Comparison of ENCODE assay signal across 15 mouse cellular contexts in genomic region chrX:52183551-52184442, GRCm38 (mm10). TPM values are rescaled to one million over a fixed set of nuclear protein-coding genes. Genes with fewer than 3 reads are reported as not detected.
DNase-seq lines count a peak whose midpoint lies in the region; ATAC-seq and TF ChIP-seq lines count a peak whose summit lies in the region.
"Had no signal": no experiment of that assay in that cellular context is flagged by ENCODE, and none has a peak within 500 bp of the region (broad histone marks: within the 10 kb centered on the region; RNA-seq: fewer than 3 reads in every experiment).

No protein-coding gene starts in this region.

- 0 out of 2 replicates have a peak, but pooled peaks cover 3% of the 10 kb centered on the region for H3K27me3 ChIP-seq in heart, embryonic 12.5 days (replicated peaks)
- no peaks in the 10 kb centered on the region for H3K27me3 ChIP-seq in midbrain, postnatal 0 days (ENCODE audit: insufficient read depth, low read length)
- H3K27me3 ChIP-seq in midbrain, embryonic 13.5 days: peaks cover 4% of the 10 kb centered on the region; the same call in 1 of the 2 replicates
- H3K27me3 ChIP-seq in forebrain, embryonic 15.5 days: no peaks in the 10 kb centered on the region
- H3K27me3 ChIP-seq: CH12.LX; intestine, embryonic 15.5 days; lung, embryonic 15.5 days had no signal

- intact Hi-C loops in heart, postnatal 10 days (cut with DNase I): no loop called here

- H3K4me3 ChIP-seq in heart, embryonic 12.5 days: no peak overlapping the region
- H3K4me3 ChIP-seq in midbrain, postnatal 0 days (ENCODE audit: low read depth, low read length): no peak overlapping the region
- no peak overlapping the region for H3K4me3 ChIP-seq in midbrain, embryonic 13.5 days (replicated peaks)
- no peak overlapping the region for H3K4me3 ChIP-seq in forebrain, embryonic 15.5 days
- H3K4me3 ChIP-seq: intestine, embryonic 15.5 days; limb, embryonic 12.5 days; lung, embryonic 15.5 days had no signal

- no peak for DNase-seq in heart, postnatal 10 days
- peak; percentile 17 for DNase-seq in midbrain, postnatal 0 days (ENCODE audit: low spot score)
- DNase-seq in adrenal gland, postnatal 14 days: peak; percentile 42
- DNase-seq in spleen, postnatal 10 days (ENCODE audit: low spot score in 2 of 2): no peak
- DNase-seq: cerebellum, postnatal 36 days; thymus, adult 18-20 months had no signal

- H3K9me3 ChIP-seq in heart, embryonic 12.5 days (replicated peaks): no peaks in the 10 kb centered on the region
- H3K9me3 ChIP-seq in midbrain, postnatal 0 days (ENCODE audit: low read length): no peaks in the 10 kb centered on the region
- no peaks in the 10 kb centered on the region for H3K9me3 ChIP-seq in midbrain, embryonic 13.5 days
- H3K9me3 ChIP-seq in forebrain, embryonic 15.5 days: no peaks in the 10 kb centered on the region
- H3K9me3 ChIP-seq: intestine, embryonic 15.5 days; limb, embryonic 12.5 days; lung, embryonic 15.5 days had no signal

- no peaks in the 10 kb centered on the region for H3K36me3 ChIP-seq in heart, embryonic 12.5 days
- no peaks in the 10 kb centered on the region for H3K36me3 ChIP-seq in midbrain, postnatal 0 days (ENCODE audit: insufficient read depth, low read length)
- H3K36me3 ChIP-seq in midbrain, embryonic 13.5 days: no peaks in the 10 kb centered on the region
- H3K36me3 ChIP-seq in forebrain, embryonic 15.5 days: no peaks in the 10 kb centered on the region
- H3K36me3 ChIP-seq: intestine, embryonic 15.5 days; limb, embryonic 12.5 days; lung, embryonic 15.5 days had no signal

- 52% methylated on average over 4 of the region's 5 CpGs for WGBS in heart, embryonic 12.5 days
- WGBS in midbrain, postnatal 0 days: 55% methylated on average over 4 of the region's 5 CpGs
- 22% methylated on average over 5 of the region's 5 CpGs for WGBS in midbrain, embryonic 13.5 days
- 27% methylated on average over 5 of the region's 5 CpGs for WGBS in forebrain, embryonic 15.5 days

- H3K27ac ChIP-seq in heart, embryonic 12.5 days (ENCODE audit: poor library complexity, severe bottlenecking): 0 out of 2 replicates have a peak overlapping the region, but pooled peaks have one; percentile 16
- no peak overlapping the region for H3K27ac ChIP-seq in midbrain, postnatal 0 days (ENCODE audit: low read depth, low read length)
- H3K27ac ChIP-seq in midbrain, embryonic 13.5 days: no peak overlapping the region
- peak overlapping the region; percentile 69 for H3K27ac ChIP-seq in forebrain, embryonic 15.5 days (replicated peaks)
- H3K27ac ChIP-seq: intestine, embryonic 15.5 days; kidney, postnatal 0 days; limb, embryonic 12.5 days; lung, embryonic 15.5 days had no signal

- ATAC-seq in heart, embryonic 12.5 days (ENCODE audit: insufficient number of reproducible peaks, low FRiP score): no peak
- no peak for ATAC-seq in midbrain, postnatal 0 days (ENCODE audit: low FRiP score)
- ATAC-seq in midbrain, embryonic 13.5 days: no peak
- peak; percentile 87 for ATAC-seq in forebrain, embryonic 15.5 days (replicated peaks)
- ATAC-seq in erythroblast, adult 5-6 weeks (replicated peaks; ENCODE audit: low FRiP score, poor library complexity, severe bottlenecking): no peak
- ATAC-seq: intestine, embryonic 15.5 days had no signal

- no peak for TF ChIP-seq CTCF in midbrain, postnatal 0 days (IDR thresholded peaks at IDR 0.05)

- H3K4me1 ChIP-seq in heart, embryonic 12.5 days (replicated peaks): peaks cover under 1% of the 10 kb centered on the region; the same call in 1 of the 2 replicates
- no peaks in the 10 kb centered on the region for H3K4me1 ChIP-seq in midbrain, postnatal 0 days (ENCODE audit: insufficient read depth, low read length)
- 0 out of 2 replicates have a peak, but pooled peaks cover 3% of the 10 kb centered on the region for H3K4me1 ChIP-seq in midbrain, embryonic 13.5 days (replicated peaks)
- 0 out of 2 replicates have a peak, but pooled peaks cover 4% of the 10 kb centered on the region for H3K4me1 ChIP-seq in forebrain, embryonic 15.5 days
- H3K4me1 ChIP-seq: intestine, embryonic 15.5 days; limb, embryonic 12.5 days; lung, embryonic 15.5 days had no signal

- no peak overlapping the region for H3K4me2 ChIP-seq in heart, embryonic 12.5 days
- no peak overlapping the region for H3K4me2 ChIP-seq in midbrain, postnatal 0 days (ENCODE audit: low read depth, low read length, poor library complexity, severe bottlenecking)
- H3K4me2 ChIP-seq in midbrain, embryonic 13.5 days (replicated peaks): no peak overlapping the region
- no peak overlapping the region for H3K4me2 ChIP-seq in forebrain, embryonic 15.5 days (replicated peaks)
- H3K4me2 ChIP-seq: intestine, embryonic 15.5 days; limb, embryonic 12.5 days; lung, embryonic 15.5 days had no signal

- H3K9ac ChIP-seq in heart, embryonic 12.5 days: no peak overlapping the region
- H3K9ac ChIP-seq in midbrain, postnatal 0 days (replicated peaks; ENCODE audit: low read length, poor library complexity, severe bottlenecking): no peak overlapping the region
- H3K9ac ChIP-seq in midbrain, embryonic 13.5 days (replicated peaks): no peak overlapping the region
- no peak overlapping the region for H3K9ac ChIP-seq in forebrain, embryonic 15.5 days (replicated peaks)
- H3K9ac ChIP-seq: intestine, embryonic 15.5 days; limb, embryonic 12.5 days; lung, embryonic 15.5 days had no signal

RNA-seq across cellular contexts. Expression of gene Gpc4, which starts 18.7 kb away (rescaled TPM):
- 56.8 and 59.2 TPM in 2 replicates for polyA plus RNA-seq in heart, embryonic 12.5 days (2016; fragmentation: Nextera tagmentation; extraction: Ambion mirVana)
- total RNA-seq in heart, postnatal 10 days (2021): 10 to 100 TPM; 51.6 to 55.4 TPM
- total RNA-seq in midbrain, postnatal 0 days (2014; rRNA removed): 1.6 and 4.1 TPM in 2 replicates
- polyA plus RNA-seq in midbrain, postnatal 0 days (2015; fragmentation: Nextera tagmentation; extraction: Ambion mirVana): 7.2 and 7.6 TPM in 2 replicates
- polyA plus RNA-seq in midbrain, embryonic 13.5 days (2015; fragmentation: Nextera tagmentation; extraction: Ambion mirVana): 11.2 and 13.3 TPM in 2 replicates
- total RNA-seq in adrenal gland, postnatal 14 days (2021): 101 and 125 TPM in 2 replicates
- polyA plus RNA-seq in forebrain, embryonic 15.5 days (2015; fragmentation: Nextera tagmentation; extraction: Ambion mirVana): 31.3 and 38.0 TPM in 2 replicates
- total RNA-seq in erythroblast, adult 5-6 weeks (2015; ENCODE audit: low replicate concordance): 6.1 and 8.8 TPM in 2 replicates
- total RNA-seq in erythroblast, adult 5-6 weeks (2017; ENCODE audit: low replicate concordance): 3.0 and 4.2 TPM in 2 replicates
- total RNA-seq: CH12.LX had no signal

Comparison
In these comparisons a context has a peak if more than half of its experiments do, and no peak if none do; other contexts are left out.
1. H3K27ac ChIP-seq: peak in heart, embryonic 12.5 days (single experiment) and forebrain, embryonic 15.5 days (single experiment); none in midbrain, postnatal 0 days (single experiment) and midbrain, embryonic 13.5 days (single experiment).
2. DNase-seq: peak in midbrain, postnatal 0 days (single experiment) and adrenal gland, postnatal 14 days (single experiment); none in heart, postnatal 10 days (0 of 2) and spleen, postnatal 10 days (0 of 2).
3. RNA of gene Gpc4, which starts 18.7 kb away (total RNA-seq): 101 to 125 TPM in adrenal gland, postnatal 14 days and 51.6 to 55.4 TPM in heart, postnatal 10 days; 3.0 to 8.8 TPM in erythroblast, adult 5-6 weeks and 1.6 to 4.1 TPM in midbrain, postnatal 0 days; every median in the first group is over 4 times any median in the second.